Mouse (Mus musculus) adrenal gland, adult 18-20 months (tissue): Measurements from ENCODE around the gene F12. TPM values are rescaled to one million over a fixed set of nuclear protein-coding genes. Genes with fewer than 3 reads are reported as not detected.
"Not testable (repeated sequence)": the region's sequence is repeated elsewhere in the genome, so short reads cannot be mapped to it uniquely, and the experiment has no call there.

Experiments used
- DNase-seq, 2 experiments: peaks; one replicate each; pipeline ENCODE4 v3.0.0; 2021 to 2022; ENCODE audit warnings: low spot score in 2 of 2
- total RNA-seq, 2 experiments: library from RNA; stranded (reverse); gene quantifications; 1 replicate in 1 of 2; 2 replicates in 1 of 2; pipeline ENCODE4 v1.2.3; 2021

The F12 gene
- total RNA-seq, 2 experiments from 2014 or later, result not detected

DNA sequence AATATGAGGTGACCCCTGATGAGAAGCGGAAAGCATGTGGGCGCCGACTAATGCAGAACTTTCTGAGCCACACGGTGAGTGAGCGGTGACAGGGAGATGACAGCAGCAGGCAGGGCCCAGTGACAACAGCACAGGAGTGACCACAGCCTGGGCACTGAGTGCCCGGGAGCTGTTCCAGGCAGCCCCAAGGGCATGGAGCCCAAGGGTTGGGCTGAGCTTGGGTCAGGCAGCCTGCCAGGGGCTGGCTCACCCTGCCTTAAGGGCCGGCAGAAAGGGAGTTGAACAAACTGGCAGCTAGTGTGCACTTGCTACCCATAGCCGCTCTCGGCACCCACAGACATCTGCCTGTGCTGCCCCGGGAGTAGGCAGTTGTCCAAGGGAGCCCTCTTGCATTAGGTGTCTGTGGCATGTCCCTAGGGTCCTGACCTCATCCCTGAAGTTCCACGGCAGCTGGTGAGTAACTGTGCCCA lies 24.0 kb upstream of the F12 start:
- DNase-seq, result peak; percentile 59 to 63

GRCm38 (mm10) chr13:55449679-55450441 lies 23.3 kb upstream of the F12 start:
- DNase-seq, result no peak

- no peak for DNase-seq
These were observed 22.6 kb upstream of the F12 start for GRCm38 (mm10) chr13:55449205-55449604.

GRCm38 (mm10) chr13:55448131-55448530 lies 21.5 kb upstream of the F12 start:
- DNase-seq, result no peak

DNA sequence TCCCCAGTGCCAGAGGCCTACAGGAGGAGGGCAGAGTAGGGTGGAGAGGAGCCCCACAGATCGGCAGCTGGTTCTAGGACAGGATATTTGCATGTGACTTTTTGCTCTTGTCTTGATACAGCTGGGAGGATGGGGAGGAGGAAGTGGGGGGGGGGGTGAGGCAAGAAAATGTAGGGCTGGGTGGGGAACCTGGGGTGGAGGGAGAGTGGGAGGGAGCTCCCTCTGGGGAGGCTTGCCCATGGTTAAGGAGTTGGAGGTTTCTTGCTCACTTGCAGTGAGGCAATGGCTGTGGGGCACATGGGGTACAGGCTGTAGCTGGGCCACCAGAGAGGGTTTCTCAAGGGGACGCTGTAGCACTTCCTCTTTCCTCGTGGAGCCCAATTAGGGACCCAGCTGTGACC lies 20.9 kb upstream of the F12 start:
- no peak for DNase-seq

- no peak for DNase-seq
These were observed 20.0 kb upstream of the F12 start for GRCm38 (mm10) chr13:55446483-55447105.

DNA sequence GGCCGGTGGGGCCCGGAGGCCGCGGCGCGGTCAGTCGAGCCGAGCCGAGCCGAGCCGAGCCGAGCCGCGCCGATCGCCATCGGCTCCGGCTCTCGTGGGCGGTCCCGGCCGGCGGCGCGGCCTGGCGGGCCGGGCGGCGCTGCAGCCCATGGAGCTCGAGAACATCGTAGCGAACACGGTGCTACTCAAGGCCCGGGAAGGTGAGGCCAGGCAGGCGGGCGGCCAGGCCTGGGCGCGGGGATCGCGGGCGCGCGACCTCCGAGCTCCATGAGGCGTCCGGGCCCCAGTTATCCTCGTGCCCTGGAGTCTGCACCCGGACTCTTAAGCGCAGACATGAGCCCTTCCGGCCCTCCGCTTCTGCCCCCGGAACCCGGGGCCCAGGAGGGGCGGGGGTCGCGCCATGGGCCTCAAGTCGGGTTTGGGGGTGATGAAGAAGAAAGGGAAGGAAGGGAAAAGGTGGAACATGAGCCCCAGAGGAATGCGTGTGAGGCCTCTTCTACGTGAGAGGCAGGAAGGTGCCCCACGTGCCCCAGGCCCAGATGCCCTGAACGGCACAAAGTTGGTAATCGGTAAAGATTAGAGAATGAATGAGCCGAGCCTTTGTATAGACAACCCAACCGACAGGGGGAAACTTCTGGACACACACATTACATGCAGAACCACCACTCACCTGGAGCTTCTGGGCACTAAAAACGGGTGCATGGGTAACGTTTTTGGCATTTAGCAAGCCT lies 18.9 kb upstream of the F12 start:
- no peak for DNase-seq

DNA sequence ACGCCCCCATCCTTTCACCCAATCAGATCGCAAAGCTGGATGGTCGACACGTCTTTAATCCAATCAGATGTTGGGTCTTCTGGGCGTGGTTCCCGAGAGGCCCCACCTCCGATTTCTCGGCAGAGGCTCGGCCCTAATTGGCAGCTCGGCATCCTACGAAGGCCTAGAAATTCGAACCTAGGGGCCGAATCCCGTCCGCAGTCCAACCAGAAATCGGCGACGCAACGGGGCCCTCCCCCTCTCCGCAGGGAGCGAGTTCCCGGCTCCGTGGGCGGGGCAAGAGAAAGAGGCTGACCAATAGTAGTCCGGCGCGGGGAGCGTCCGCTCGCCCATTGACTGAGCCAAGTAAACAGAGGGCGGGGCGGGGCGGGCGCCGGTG lies 18.3 kb upstream of the F12 start, which contains the start of gene Grk6:
Grk6 (plus strand) TSS at position 136 of the 379 bp plus-strand sequence.
- DNase-seq, result peak; percentile 95 to 97

- peak in 1 of 2 experiments; percentile 78 for DNase-seq
These were observed 17.8 kb upstream of the F12 start for GRCm38 (mm10) chr13:55444286-55444936.

GRCm38 (mm10) chr13:55443799-55444285 lies 17.2 kb upstream of the F12 start:
- DNase-seq, result no peak

DNA sequence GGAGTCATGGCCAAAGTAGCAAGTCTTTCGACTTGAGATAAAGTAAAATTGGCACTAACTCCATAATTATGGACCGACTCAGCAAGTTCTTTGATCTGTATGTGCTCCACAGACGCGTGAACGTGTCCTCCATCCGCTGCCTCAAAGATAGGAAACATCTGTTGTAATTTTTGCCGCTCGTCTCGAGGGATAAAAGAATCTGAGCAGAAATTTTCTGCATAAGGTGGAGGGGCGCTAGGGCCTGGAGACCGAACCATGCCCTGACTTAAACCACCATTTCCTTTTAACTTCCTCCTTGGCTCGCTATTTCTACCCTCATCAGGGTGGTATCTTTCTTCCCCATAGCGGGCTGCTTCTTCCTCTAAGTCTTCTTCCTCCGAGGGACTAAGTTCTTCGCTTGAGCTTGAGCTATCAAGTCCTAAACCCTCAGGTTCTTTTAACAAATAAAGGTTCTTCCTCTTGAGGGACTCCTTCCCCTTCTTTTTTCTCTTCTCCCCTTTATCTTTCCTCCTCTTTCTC lies 10.6 kb upstream of the F12 start:
- not testable (repeated sequence) for DNase-seq

GRCm38 (mm10) chr13:55431889-55432685 lies 5.5 kb upstream of the F12 start:
- no peak for DNase-seq

DNA sequence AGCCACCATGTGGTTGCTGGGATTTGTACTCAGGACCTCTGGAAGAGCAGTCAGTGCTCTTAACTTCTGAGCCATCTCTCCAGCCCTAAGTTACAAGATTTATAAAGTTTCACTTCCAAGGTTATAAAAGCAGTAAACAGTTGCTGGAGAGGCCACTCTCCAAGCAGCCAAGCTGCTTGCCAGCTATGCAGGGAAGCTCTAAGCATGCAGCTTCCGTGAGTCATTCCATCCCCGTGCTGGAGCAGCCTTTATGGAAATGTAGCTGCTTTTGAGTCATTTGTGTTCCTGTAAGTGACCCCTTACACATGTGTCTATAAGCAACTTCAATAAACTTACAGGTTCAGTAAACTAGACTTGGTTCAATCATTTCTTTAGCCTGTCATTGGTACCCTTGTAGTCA lies 4.0 kb upstream of the F12 start:
- no peak for DNase-seq

DNA sequence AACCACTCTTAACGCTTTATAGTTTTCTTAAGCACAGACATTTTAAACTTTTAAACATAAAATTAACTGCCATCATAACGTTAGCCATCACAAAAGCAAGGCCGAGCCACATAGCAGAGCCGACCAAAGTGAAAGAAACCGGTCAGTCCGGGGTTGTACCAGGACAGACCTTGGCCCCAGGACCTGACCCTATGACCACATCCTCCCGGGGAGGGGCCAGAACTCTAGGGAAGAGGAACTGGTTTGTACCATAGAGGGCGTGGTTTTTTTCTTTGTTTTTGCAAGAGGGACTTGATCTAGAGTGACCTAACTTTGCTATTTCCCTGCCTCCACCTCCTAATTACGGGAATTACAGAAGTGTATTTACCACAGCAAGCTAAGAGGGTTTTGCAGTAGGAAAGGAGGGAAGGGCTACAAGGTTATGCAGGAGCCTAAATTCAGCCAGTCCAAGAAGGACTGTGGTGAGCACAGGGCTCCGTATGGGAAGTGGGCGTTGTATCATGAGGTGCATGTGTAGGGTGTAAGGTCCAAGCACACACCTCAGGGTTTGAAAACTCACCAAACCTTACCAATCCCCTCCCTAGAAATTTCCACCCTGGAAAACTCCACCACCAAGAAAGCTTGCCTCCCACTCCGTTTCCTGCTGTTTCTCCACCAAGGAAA lies 2.8 kb upstream of the F12 start:
- peak; percentile 45 to 55 for DNase-seq

DNA sequence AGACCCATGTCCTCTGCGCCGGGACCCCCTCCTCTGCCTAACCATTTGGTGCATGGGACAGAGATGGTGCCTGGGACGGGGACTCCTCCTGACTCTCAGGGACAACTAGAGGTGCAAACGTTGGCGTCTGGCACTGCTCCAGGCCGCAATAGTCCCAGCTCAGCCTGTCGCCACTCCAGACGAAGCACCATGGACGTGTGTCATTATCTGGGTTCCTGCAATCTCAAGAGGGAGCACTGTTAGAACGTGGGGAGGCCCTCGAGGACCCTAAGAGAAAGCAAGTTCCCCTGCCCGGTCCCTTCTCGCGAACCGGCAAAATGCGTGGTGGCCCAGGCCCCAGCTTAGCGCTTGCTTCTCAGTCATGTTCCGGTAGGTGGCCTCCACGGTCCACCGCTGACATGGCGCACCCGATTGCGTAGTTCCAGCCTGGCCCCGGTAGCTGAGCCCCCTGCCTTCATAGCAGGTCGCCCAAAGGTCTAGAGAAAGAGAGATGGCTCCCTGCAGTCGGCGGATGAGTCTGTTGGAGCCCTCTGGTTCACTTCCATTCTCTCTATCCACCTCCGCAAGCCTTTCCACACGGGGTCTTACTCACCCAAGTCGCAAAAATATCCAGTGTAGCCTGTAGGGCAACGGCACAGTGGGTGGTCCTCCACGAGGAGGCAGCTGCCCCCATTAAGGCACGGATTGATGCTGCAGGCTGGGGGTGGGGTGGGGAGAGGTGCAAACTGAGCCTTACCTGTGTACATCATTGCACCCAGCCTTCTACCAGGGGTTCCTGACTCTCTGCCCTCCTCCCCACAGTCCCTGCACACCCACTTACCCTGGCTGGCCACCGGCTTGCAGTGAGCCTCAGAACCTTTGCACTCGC lies 5.4 kb downstream of the F12 start:
- peak; percentile 62 to 73 for DNase-seq

DNA sequence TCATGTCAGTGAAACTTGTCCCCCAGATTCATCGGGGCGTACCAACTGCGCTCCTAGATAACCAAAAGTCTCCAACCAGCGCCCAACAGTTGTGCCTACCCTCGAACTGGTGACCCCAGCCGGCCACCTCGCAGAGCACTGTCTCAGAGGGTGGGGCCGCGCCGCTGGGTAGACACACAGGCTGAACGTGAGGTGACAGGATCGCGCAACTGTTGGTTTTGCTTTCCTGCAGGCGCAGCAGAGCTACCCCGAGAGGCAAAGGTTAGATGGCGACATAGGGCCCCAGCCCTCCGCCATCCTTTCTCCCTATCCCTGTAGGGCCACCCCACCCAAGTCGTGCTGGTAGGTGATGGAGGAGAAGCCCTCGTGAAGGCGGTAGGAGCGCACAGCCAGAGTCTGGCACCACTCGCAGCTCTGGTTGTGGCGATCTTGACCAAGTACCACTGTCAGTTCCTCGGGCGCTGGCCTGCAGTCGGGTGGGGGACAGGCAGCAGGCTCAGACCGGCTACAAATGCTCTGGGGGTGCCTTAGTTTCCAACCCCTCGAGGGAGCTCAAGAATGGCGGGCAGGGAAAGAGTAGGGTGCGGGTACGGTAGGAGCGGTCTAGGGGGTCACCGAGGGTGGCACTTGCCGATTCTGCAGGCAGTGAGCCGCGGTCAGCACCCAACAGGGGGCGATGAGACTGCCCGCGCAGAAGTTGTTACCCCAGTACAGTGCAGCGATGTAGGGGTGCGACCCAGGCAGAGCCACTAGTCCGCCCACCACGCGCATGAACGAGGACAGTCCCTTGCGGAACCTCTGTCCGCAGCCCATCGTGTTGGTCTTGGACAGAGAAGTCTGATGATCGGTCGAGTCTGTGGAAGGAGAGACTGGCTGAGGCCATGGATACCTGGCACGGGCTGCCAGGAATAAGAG lies 6.3 kb downstream of the F12 start:
- DNase-seq, result no peak

DNA sequence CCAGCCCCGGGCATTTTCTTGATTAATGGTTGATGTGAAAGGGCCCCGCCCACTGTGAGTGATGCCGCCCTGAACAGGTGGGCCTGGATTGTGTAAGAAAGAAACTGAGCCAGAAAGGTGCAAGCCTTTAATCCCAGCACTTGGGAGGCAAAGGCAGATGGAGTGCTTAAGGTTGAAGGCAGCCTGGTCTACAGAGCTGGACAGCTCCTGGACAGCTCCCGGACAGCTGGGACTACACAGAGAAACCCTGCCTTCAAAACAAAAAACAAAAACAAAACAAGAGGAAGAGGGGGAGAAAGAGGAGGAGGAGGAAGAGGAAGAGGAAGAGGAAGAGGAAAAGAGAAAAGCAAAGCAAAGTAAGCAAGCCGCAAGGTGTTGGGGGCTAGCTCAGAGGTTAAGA lies 7.5 kb downstream of the F12 start:
- DNase-seq, result no peak

DNA sequence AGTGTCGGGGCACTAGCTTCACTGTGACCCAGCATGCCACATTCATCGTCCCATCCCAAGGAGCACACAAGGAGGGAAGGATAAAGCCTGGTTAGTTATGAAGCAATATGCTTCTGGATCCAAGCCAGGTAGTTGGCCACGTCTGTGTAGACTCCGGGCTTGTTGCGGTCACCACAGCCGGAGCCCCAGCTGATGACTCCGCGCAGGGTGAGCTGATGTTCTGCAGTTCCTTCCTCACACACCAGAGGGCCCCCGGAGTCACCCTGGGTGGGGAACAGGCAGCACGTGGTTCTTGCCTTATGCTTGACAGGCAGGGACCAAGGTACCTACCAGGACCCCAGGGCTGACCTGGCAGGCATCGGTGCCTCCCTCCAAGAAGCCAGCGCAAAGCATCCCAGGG lies 8.6 kb downstream of the F12 start:
- DNase-seq, result peak; percentile 91 to 92
